Mouse (Mus musculus) left cerebral cortex, adult 2 months (tissue): ENCODE measurements at regions not wholly inside any gene's neighbourhood (a gene's known extent, or its start where the extent isn't known, plus 50 kb on each side); places are given as distances from the start of the nearest gene placed in this dataset.

Source experiments
- DNase-seq, 2 experiments: peaks; one replicate each; pipeline ENCODE4 v3.0.0; 2021 to 2022; ENCODE audit warnings: low spot score in 2 of 2, mixed read lengths in 1 of 2; ENCODE audit errors: extremely low spot score in 1 of 2
- H3K27ac ChIP-seq: fragments of 200-600 bp; 2 replicates; pipeline ENCODE4 v1.8.1; 2022
- H3K4me3 ChIP-seq: fragments of 200-600 bp; 2 replicates; pipeline ENCODE4 v1.8.1; 2022
- CTCF ChIP-seq: fragments of 200-600 bp; IDR thresholded peaks from 2 replicates; pipeline ENCODE4 v1.8.1; 2022; ENCODE audit warnings: antibody characterized with exemption, mild to moderate bottlenecking, moderate library complexity
- intact Hi-C: fragments of 180-260 bp; cut with DNase I; formaldehyde crosslinking; loops from one replicate; pipeline ENCODE4 v1.15.1; 2025

DNA sequence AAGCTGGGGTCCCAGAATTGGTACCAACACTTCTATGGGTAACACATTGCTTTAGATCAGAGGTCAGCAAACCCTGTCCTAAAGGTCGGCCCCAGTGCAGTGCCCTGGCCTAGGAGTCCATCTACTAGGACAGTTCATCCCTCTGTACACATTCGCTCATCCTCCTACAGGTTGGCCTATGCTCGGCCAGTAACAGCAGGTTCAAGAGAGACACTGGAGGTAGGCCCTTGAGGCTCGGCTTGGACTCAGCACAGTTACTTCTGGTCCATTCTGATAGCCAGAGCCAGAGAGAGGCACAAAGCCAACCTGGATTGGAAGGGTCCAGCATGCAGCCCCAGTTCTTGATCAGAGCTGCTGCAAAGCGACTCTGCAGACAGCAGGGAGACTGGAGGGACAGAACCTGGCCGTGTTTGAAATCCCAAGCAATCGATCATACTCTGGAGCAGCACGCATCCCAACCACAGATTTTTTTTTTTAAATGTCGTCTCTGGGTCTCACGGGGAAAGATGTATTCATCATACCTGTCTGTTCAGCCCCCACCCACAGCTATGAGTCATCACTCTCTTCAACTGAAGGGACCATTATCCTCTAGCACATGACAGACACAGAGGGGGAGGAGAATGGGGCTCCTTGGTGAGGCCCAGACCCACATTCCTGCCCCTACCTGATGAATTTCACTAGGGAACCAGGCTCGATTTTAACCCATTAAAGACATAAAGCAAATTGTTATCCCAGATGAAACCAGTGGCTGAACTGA, 112.4 kb upstream of the Mkln1 start:
- H3K27ac ChIP-seq: peak overlapping the region; percentile 77
- no peak for DNase-seq
- intact Hi-C loops: loop anchor here (1.0 to 2.0 kb wide), 2 partner anchors 19 to 66 kb away; no protein-coding TSS in a partner anchor

GRCm38 (mm10) chr6:31287176-31287575, 111.4 kb upstream of the Mkln1 start:
- intact Hi-C loops: no loop called here
- TF ChIP-seq CTCF: no peak
- H3K4me3 ChIP-seq: no peak overlapping the region
- peak overlapping the region; percentile 93 for H3K27ac ChIP-seq
- no peak for DNase-seq

More for the DNA sequence above, 112.4 kb upstream of the Mkln1 start:
- TF ChIP-seq CTCF: no peak
- H3K4me3 ChIP-seq: no peak overlapping the region

DNA sequence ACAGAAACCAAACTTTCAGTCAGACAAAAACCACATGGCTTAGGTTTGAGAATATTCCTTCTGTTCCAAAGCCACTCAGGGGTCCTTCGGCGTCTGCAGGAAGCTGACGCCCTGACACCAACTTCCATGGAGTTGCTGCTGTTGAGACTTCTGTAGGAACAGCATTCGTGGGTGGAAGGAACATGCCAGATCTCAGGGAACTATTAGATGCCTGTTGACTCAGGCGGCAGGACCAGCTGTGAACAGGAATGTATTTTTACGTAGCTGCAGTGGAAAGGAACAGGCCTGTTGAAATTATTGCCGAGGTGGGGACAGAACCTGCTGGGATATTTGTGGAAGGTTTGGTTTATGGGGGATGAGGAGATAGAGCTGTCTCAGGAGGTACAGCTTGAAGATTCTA, 110.8 kb upstream of the Mkln1 start:
- TF ChIP-seq CTCF: no peak
- intact Hi-C loops: loop anchor here (2.0 kb wide), 1 partner anchor 31 kb away; no protein-coding TSS in a partner anchor
- DNase-seq: peak in 1 of 2 experiments; percentile 44
- no peak overlapping the region for H3K4me3 ChIP-seq
- H3K27ac ChIP-seq: peak overlapping the region; percentile 93

DNA sequence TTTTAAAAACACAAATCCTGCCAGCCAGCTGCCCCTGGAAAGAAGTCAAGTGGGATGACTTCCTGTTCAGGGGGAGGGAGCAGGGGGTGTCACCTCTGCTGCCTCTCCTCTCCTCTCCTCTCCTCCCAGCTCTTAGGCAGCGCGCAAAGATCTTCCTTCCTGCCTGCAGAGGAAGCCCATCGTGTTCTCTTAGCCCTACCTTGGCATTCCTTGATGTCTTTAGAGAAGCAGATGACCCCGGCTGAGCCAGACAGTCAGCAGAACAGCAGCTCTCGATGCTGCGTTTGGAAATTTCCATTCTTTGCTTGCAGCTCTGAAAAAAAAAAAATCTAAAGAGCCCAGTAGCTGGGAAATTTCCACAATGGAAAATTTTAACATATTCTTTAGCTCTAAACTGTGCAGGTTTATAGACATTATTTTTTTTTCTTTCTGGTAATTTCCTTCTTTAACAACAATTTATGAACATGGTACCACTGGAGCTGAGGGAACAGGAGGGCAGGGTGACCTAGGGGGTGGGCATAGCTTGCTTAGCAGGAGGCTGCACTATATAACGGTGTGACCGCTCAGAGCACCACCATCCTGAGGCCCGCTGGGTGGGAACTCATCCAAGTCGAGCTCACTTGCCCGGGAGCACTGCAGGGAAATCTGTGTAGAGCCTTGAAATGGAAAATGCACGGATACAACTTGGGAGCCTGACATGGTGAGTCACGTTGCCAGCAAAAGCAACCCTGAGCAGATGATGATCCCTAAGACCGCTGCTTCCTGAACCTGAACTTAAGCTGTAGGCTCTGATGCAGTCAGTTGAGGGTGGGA, 109.9 kb upstream of the Mkln1 start:
- no peak for TF ChIP-seq CTCF
- intact Hi-C loops: loop anchor here (2.0 kb wide), 1 partner anchor 30 kb away; no protein-coding TSS in a partner anchor
- peak overlapping the region; percentile 93 for H3K27ac ChIP-seq
- H3K4me3 ChIP-seq: peak overlapping the region; percentile 21
- DNase-seq: peak; percentile 52 to 60

GRCm38 (mm10) chr6:31289234-31289486, 109.4 kb upstream of the Mkln1 start:
- intact Hi-C loops: loop anchor here (2.0 kb wide), 1 partner anchor 30 kb away; no protein-coding TSS in a partner anchor
- peak overlapping the region; percentile 93 for H3K27ac ChIP-seq
- no peak for DNase-seq

GRCm38 (mm10) chr6:31292081-31292480, 106.5 kb upstream of the Mkln1 start:
- no peak overlapping the region for H3K4me3 ChIP-seq
- no peak for TF ChIP-seq CTCF
- no peak for DNase-seq
- no peak overlapping the region for H3K27ac ChIP-seq
- intact Hi-C loops: no loop called here

More at GRCm38 (mm10) chr6:31289234-31289486, 109.4 kb upstream of the Mkln1 start:
- no peak overlapping the region for H3K4me3 ChIP-seq
- TF ChIP-seq CTCF: no peak

DNA sequence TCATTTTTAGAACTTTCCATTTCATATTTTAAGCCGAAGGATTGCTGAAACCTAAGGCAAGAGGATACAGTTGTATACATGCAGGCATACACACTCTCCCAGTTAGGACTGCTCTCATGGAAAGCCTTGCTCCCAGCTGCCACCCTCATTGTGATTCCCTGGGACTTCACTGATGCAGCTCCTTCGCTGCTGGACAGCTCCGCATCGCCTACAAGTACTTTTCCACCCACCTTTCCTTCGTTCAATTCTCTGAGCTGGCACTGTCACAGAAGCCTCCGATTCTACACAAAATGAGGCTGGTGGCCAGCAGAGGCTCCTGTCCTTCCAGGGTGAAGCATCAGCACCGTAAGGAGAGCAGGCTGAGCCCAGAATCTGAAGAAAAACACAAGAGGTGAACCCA, 105.5 kb upstream of the Mkln1 start:
- H3K4me3 ChIP-seq: no peak overlapping the region
- no peak for TF ChIP-seq CTCF
- intact Hi-C loops: no loop called here
- 0 out of 2 replicates have a peak overlapping the region, but pooled peaks have one; percentile 40 for H3K27ac ChIP-seq
- DNase-seq: peak in 1 of 2 experiments; percentile 38

GRCm38 (mm10) chr6:31299395-31299794, 99.1 kb upstream of the Mkln1 start:
- intact Hi-C loops: no loop called here
- no peak for TF ChIP-seq CTCF
- DNase-seq: no peak
- peak overlapping the region; percentile 48; the same call in 1 of the 2 replicates for H3K27ac ChIP-seq
- no peak overlapping the region for H3K4me3 ChIP-seq

- Histone ChIP-seq H3K27ac (peak overlapping the region; percentile 84), H3K4me3 (no peak overlapping the region)
- no peak for TF ChIP-seq CTCF
- no peak for DNase-seq
- intact Hi-C loops: loop anchor here (2.0 kb wide), 1 partner anchor 21 kb away; no protein-coding TSS in a partner anchor
These were observed 92.8 kb upstream of the Mkln1 start for GRCm38 (mm10) chr6:31305736-31306135.

DNA sequence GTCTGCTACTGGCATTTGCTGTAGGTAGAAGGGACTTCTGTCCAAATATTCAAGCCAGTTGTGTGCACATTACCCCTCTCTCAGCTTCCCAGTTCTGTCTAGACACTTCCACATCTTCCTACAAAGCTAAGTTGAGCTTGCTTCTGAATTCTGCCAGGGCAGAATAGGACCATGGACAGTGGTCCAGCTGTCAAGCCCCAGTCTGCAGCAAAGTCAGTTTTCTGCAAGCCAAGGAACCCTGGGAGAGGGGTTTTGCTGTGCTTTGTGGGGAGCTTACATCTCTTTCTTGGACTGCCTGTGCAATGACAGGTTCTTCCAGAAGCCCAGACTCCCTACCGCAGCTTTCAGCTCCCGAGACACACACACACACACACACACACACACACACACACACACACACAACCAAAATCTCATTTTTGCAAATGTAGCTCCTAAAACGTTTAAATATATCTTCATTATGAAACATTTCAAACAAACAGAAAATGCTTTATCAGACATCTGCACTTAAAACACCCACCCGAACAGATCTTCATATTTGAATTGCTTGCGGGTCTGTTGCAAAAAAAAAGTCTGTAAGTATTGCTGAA, 91.4 kb upstream of the Mkln1 start:
- no peak overlapping the region for H3K4me3 ChIP-seq
- peak overlapping the region; percentile 82 for H3K27ac ChIP-seq
- intact Hi-C loops: no loop called here
- peak in 1 of 2 experiments; percentile 31 for DNase-seq
- no peak for TF ChIP-seq CTCF

DNA sequence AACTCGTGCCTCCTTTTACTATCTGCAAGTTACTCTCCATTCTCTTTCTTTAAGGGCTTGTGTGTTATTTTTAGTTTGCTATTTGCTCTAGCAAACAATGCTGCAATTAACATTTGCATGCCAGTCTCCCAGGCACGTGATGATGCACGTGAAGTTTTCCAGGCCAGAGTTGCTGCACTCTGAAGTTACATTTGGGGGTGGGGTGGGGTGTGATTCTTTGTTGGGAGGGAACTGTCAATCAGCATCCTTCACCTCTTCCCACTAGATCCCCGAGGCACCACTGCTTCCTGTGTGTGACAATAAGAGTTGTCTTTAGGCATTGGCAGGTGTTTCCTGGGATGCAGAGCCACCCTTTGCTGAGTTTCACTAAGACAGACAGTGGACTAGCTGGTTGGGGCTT, 90.6 kb upstream of the Mkln1 start:
- no peak overlapping the region for H3K27ac ChIP-seq
- no peak for DNase-seq
- TF ChIP-seq CTCF: no peak
- intact Hi-C loops: no loop called here
- no peak overlapping the region for H3K4me3 ChIP-seq

GRCm38 (mm10) chr6:31310660-31311059, 87.9 kb upstream of the Mkln1 start:
- intact Hi-C loops: no loop called here
- no peak for DNase-seq
- Histone ChIP-seq H3K27ac (no peak overlapping the region), H3K4me3 (no peak overlapping the region)
- TF ChIP-seq CTCF: no peak
